Mouse (Mus musculus) liver, postnatal 0 days (tissue): Measurements from ENCODE around the gene Ubxn6.

ENCODE experiments used
- CTCF ChIP-seq: sonication (generic); IDR thresholded peaks from 2 replicates; pipeline ENCODE4 v1.5.1; 2016; ENCODE audit warnings: antibody characterized with exemption, low read depth
- EP300 ChIP-seq: IDR thresholded peaks from 2 replicates; pipeline ENCODE4 v1.6.1; 2016; ENCODE audit warnings: antibody characterized with exemption, low read depth, mild to moderate bottlenecking

DNA sequence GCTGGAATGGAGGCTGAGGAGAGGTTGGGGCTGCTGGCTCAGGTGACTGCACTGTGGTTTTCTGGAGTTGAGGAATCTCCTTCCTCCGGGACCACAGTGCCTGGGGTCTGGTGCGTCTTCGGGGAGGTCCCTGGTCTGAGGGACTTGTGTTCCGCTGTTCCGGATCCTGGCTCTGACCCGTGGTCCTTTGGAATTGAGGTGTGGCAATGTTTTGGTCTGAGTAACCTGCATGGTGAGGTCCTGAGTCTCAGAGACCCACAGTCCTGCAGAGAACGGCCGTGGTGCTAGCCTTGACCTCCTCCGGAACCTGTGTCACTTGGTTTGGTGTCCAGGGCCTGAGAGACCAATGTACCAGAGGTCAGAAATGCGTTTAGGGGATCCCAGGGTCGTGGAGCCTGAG lies 5.1 kb upstream of the Ubxn6 start:
- TF ChIP-seq CTCF, result no peak
- no peak for TF ChIP-seq EP300
